Mouse (Mus musculus): ENCODE results near the gene Npm1. TPM values are rescaled to one million over a fixed set of nuclear protein-coding genes. Genes with fewer than 3 reads are reported as not detected.

The Npm1 gene
- 999 and 1,010 TPM in 2 replicates for polyA plus RNA-seq (2015; fragmentation: Nextera tagmentation; extraction: Ambion mirVana)

GRCm38 (mm10) chr11:33162998-33163506 lies at the start of gene Npm1:
Npm1 (minus strand) TSS chr11:33163206.
- WGBS = 2% methylated on average over 48 of the region's 49 CpGs
- peak within 1 kb of the TSS; percentile 100 for H3K4me3 ChIP-seq (ENCODE audit: low read length)
- H3K4me1 ChIP-seq (ENCODE audit: insufficient read depth, low read length) = peaks cover 15% of the 10 kb centered on the region; the same call in 1 of the 2 replicates
- peak within 1 kb of the TSS; percentile 99 for H3K9ac ChIP-seq (replicated peaks; ENCODE audit: low read length)
- ATAC-seq (ENCODE audit: low FRiP score, low TSS enrichment) = peak; percentile 97
- no peaks in the 10 kb centered on the region for H3K27me3 ChIP-seq (ENCODE audit: insufficient read depth, low read length)
- H3K36me3 ChIP-seq (ENCODE audit: insufficient read depth, low read length) = peaks cover 23% of the 10 kb centered on the region
- H3K4me2 ChIP-seq (replicated peaks; ENCODE audit: low read depth, low read length) = peak within 1 kb of the TSS; percentile 65
- H3K27ac ChIP-seq (ENCODE audit: low read length) = peak within 1 kb of the TSS; percentile 94
- no peaks in the 10 kb centered on the region for H3K9me3 ChIP-seq (ENCODE audit: low read length)

- no peak overlapping the region for H3K9ac ChIP-seq (replicated peaks; ENCODE audit: low read length)
- H3K27me3 ChIP-seq (ENCODE audit: insufficient read depth, low read length) = peaks cover 60% of the 10 kb centered on the region
- WGBS = 85% methylated on average over 2 of the region's 2 CpGs
- no peaks in the 10 kb centered on the region for H3K9me3 ChIP-seq (ENCODE audit: low read length)
- no peak overlapping the region for H3K4me2 ChIP-seq (replicated peaks; ENCODE audit: low read depth, low read length)
- ATAC-seq (ENCODE audit: low FRiP score, low TSS enrichment) = no peak
- no peak overlapping the region for H3K27ac ChIP-seq (ENCODE audit: low read length)
- H3K36me3 ChIP-seq (ENCODE audit: insufficient read depth, low read length) = no peaks in the 10 kb centered on the region
- H3K4me1 ChIP-seq (ENCODE audit: insufficient read depth, low read length) = peaks cover 7% of the 10 kb centered on the region; the same call in 1 of the 2 replicates
- no peak overlapping the region for H3K4me3 ChIP-seq (ENCODE audit: low read length)
These were observed 44.4 kb upstream of the Npm1 start for GRCm38 (mm10) chr11:33207411-33207810.

GRCm38 (mm10) chr11:33204966-33205365 lies 42.0 kb upstream of the Npm1 start:
- peaks cover 23% of the 10 kb centered on the region for H3K4me1 ChIP-seq (ENCODE audit: insufficient read depth, low read length)
- WGBS = 18% methylated on average over 3 of the region's 3 CpGs
- H3K36me3 ChIP-seq (ENCODE audit: insufficient read depth, low read length) = no peaks in the 10 kb centered on the region

DNA sequence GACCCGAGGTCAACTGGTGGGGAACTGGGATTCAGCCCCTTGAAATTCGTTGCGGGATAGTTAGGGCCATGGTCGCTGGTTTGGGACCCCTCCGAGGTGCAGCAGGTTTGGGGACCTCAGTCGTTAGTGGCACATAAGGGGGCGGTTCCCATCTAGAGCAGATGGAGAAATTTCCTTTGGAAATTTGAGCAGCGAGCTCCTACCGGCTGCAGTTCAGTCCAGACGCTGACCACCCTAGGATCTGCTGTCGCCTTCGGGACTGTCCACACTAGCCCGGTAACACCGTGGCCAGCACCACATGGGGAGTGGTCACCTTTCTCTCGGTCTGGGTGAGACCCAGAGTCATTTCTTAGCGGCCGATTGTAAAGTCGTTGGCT lies 41.3 kb upstream of the Npm1 start:
- H3K4me3 ChIP-seq (ENCODE audit: low read length) = peak overlapping the region; percentile 35; the same call in 1 of the 2 replicates
- H3K27ac ChIP-seq (ENCODE audit: low read length) = no peak overlapping the region
- no peak overlapping the region for H3K9ac ChIP-seq (replicated peaks; ENCODE audit: low read length)
- WGBS = 0% methylated on average over 18 of the region's 18 CpGs
- no peak overlapping the region for H3K4me2 ChIP-seq (replicated peaks; ENCODE audit: low read depth, low read length)
- no peak for ATAC-seq (ENCODE audit: low FRiP score, low TSS enrichment)
- no peaks in the 10 kb centered on the region for H3K9me3 ChIP-seq (ENCODE audit: low read length)
- no peaks in the 10 kb centered on the region for H3K36me3 ChIP-seq (ENCODE audit: insufficient read depth, low read length)
- H3K4me1 ChIP-seq (ENCODE audit: insufficient read depth, low read length) = peaks cover 25% of the 10 kb centered on the region
- peaks cover 90% of the 10 kb centered on the region for H3K27me3 ChIP-seq (ENCODE audit: insufficient read depth, low read length)

More at GRCm38 (mm10) chr11:33204966-33205365, 42.0 kb upstream of the Npm1 start:
- no peak overlapping the region for H3K4me2 ChIP-seq (replicated peaks; ENCODE audit: low read depth, low read length)
- ATAC-seq (ENCODE audit: low FRiP score, low TSS enrichment) = no peak
- no peak overlapping the region for H3K9ac ChIP-seq (replicated peaks; ENCODE audit: low read length)
- no peak overlapping the region for H3K27ac ChIP-seq (ENCODE audit: low read length)
- no peaks in the 10 kb centered on the region for H3K9me3 ChIP-seq (ENCODE audit: low read length)
- no peak overlapping the region for H3K4me3 ChIP-seq (ENCODE audit: low read length)
- H3K27me3 ChIP-seq (ENCODE audit: insufficient read depth, low read length) = peaks cover 84% of the 10 kb centered on the region

- Histone ChIP-seq H3K27ac (ENCODE audit: low read length) (no peak within 1 kb of the TSS), H3K9ac (replicated peaks; ENCODE audit: low read length) (no peak within 1 kb of the TSS), H3K27me3 (ENCODE audit: insufficient read depth, low read length) (peaks cover 97% of the 10 kb centered on the region), H3K4me1 (ENCODE audit: insufficient read depth, low read length) (peaks cover 25% of the 10 kb centered on the region), H3K9me3 (ENCODE audit: low read length) (peaks cover 2% of the 10 kb centered on the region; the same call in 1 of the 2 replicates), H3K36me3 (ENCODE audit: insufficient read depth, low read length) (no peaks in the 10 kb centered on the region), H3K4me3 (ENCODE audit: low read length) (peak within 1 kb of the TSS; percentile 35), H3K4me2 (replicated peaks; ENCODE audit: low read depth, low read length) (peak within 1 kb of the TSS; percentile 51)
- WGBS = 1% methylated on average over 81 of the region's 81 CpGs
- ATAC-seq (ENCODE audit: low FRiP score, low TSS enrichment) = peak; percentile 20; the same call in 1 of the 2 replicates
These were observed 40.6 kb upstream of the Npm1 start, which contains the start of gene Tlx3 for GRCm38 (mm10) chr11:33203383-33204328. Tlx3 (minus strand) TSS chr11:33203589.

- ATAC-seq (ENCODE audit: low FRiP score, low TSS enrichment) = peak; percentile 4; the same call in 1 of the 2 replicates
- peak overlapping the region; percentile 51 for H3K4me2 ChIP-seq (replicated peaks; ENCODE audit: low read depth, low read length)
- under 1% methylated on average over 47 of the region's 47 CpGs for WGBS
- H3K36me3 ChIP-seq (ENCODE audit: insufficient read depth, low read length) = no peaks in the 10 kb centered on the region
- peaks cover 25% of the 10 kb centered on the region for H3K4me1 ChIP-seq (ENCODE audit: insufficient read depth, low read length)
- peak overlapping the region; percentile 35 for H3K4me3 ChIP-seq (ENCODE audit: low read length)
- peaks cover 100% of the 10 kb centered on the region for H3K27me3 ChIP-seq (ENCODE audit: insufficient read depth, low read length)
- no peak overlapping the region for H3K9ac ChIP-seq (replicated peaks; ENCODE audit: low read length)
- peaks cover 8% of the 10 kb centered on the region; the same call in 1 of the 2 replicates for H3K9me3 ChIP-seq (ENCODE audit: low read length)
- no peak overlapping the region for H3K27ac ChIP-seq (ENCODE audit: low read length)
These were observed 40.0 kb upstream of the Npm1 start for GRCm38 (mm10) chr11:33202972-33203371.

DNA sequence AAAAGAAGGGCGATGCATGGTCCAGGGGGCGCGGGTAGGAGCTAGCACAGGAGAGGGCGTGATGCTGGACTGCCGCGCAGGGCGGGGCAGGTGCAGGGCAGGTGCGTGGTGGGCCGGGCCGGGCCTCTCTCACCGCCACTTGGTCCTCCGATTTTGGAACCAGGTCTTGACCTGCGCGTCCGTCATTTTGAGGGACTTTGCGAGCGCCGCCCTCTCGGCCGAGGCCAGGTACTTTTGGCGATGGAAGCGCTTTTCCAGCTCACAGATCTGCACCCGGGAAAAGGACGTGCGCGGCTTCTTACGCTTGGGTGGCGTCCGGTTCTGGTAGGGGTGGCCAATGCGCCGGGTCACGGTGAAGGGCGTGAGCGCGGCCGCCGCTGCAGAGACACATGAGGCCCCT lies 39.3 kb upstream of the Npm1 start:
- Histone ChIP-seq H3K9me3 (ENCODE audit: low read length) (peaks cover 15% of the 10 kb centered on the region; the same call in 1 of the 2 replicates), H3K27me3 (ENCODE audit: insufficient read depth, low read length) (peaks cover 100% of the 10 kb centered on the region), H3K27ac (ENCODE audit: low read length) (no peak overlapping the region), H3K36me3 (ENCODE audit: insufficient read depth, low read length) (no peaks in the 10 kb centered on the region), H3K4me1 (ENCODE audit: insufficient read depth, low read length) (peaks cover 25% of the 10 kb centered on the region), H3K4me3 (ENCODE audit: low read length) (peak overlapping the region; percentile 35), H3K9ac (replicated peaks; ENCODE audit: low read length) (no peak overlapping the region), H3K4me2 (replicated peaks; ENCODE audit: low read depth, low read length) (no peak overlapping the region)
- ATAC-seq (ENCODE audit: low FRiP score, low TSS enrichment) = no peak; the same call in 1 of the 2 replicates
- under 1% methylated on average over 32 of the region's 37 CpGs for WGBS

GRCm38 (mm10) chr11:33201626-33202010 lies 38.6 kb upstream of the Npm1 start:
- peaks cover 20% of the 10 kb centered on the region; the same call in 1 of the 2 replicates for H3K9me3 ChIP-seq (ENCODE audit: low read length)
- no peak overlapping the region for H3K27ac ChIP-seq (ENCODE audit: low read length)
- ATAC-seq (ENCODE audit: low FRiP score, low TSS enrichment) = peak; percentile 21; the same call in 1 of the 2 replicates
- H3K36me3 ChIP-seq (ENCODE audit: insufficient read depth, low read length) = no peaks in the 10 kb centered on the region
- peaks cover 100% of the 10 kb centered on the region for H3K27me3 ChIP-seq (ENCODE audit: insufficient read depth, low read length)
- 2% methylated on average over 19 of the region's 19 CpGs for WGBS
- peak overlapping the region; percentile 33 for H3K4me3 ChIP-seq (ENCODE audit: low read length)
- no peak overlapping the region for H3K9ac ChIP-seq (replicated peaks; ENCODE audit: low read length)
- peak overlapping the region; percentile 54 for H3K4me2 ChIP-seq (replicated peaks; ENCODE audit: low read depth, low read length)
- H3K4me1 ChIP-seq (ENCODE audit: insufficient read depth, low read length) = peaks cover 25% of the 10 kb centered on the region

DNA sequence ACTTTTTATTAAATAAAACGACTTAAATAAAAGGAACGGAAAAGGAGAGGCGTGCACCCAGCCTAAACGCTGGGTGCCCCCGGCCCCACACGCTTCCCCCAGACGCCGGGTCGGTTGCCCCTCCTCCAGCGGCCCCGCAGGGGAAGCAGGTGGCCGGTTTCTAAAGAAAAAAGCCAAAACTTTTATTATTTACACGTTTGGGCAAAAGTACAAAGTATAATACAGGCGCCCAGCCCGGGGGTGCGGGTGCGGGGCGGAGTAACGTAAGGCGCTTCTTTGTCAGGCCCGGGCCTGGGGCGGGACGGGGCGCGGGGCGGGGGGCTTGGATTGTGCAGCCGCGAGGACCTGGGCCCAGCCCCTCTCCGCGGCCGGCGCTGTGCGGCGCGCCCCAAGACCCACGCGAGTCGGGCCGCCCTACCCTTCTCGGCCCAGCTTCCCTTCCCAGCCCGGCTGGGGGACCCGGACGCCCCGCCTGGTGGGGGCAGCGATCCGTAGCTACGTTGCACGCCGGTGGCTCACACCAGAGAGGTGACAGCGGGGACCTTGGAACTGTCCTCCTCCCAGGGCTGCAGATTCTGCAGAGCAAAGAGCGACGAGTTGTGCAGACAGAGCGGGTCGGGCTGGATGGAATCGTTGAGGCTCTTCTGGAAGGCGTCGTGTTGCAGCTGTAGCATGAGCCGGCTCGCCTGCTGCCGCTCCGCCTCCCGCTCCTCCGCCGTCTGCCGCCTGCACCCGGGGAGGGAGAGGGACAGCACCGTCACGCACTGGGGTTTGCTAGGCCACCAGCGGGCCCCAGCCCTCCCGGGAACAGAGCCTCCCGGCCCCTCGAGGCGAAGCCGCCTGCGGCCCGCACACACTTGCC lies 38.0 kb upstream of the Npm1 start:
- H3K4me1 ChIP-seq (ENCODE audit: insufficient read depth, low read length) = peaks cover 26% of the 10 kb centered on the region
- WGBS = under 1% methylated on average over 76 of the region's 76 CpGs
- H3K27me3 ChIP-seq (ENCODE audit: insufficient read depth, low read length) = peaks cover 100% of the 10 kb centered on the region
- ATAC-seq (ENCODE audit: low FRiP score, low TSS enrichment) = peak; percentile 66
- H3K4me3 ChIP-seq (ENCODE audit: low read length) = peak overlapping the region; percentile 33
- 0 out of 2 replicates have a peak overlapping the region, but pooled peaks have one; percentile 1 for H3K9ac ChIP-seq (replicated peaks; ENCODE audit: low read length)
- H3K4me2 ChIP-seq (replicated peaks; ENCODE audit: low read depth, low read length) = peak overlapping the region; percentile 54
- no peak overlapping the region for H3K27ac ChIP-seq (ENCODE audit: low read length)
- H3K9me3 ChIP-seq (ENCODE audit: low read length) = peaks cover 20% of the 10 kb centered on the region; the same call in 1 of the 2 replicates
- H3K36me3 ChIP-seq (ENCODE audit: insufficient read depth, low read length) = no peaks in the 10 kb centered on the region

Measured in kidney, embryonic 16.5 days (tissue).